Mouse (Mus musculus) kidney, adult 2 months (tissue): ENCODE results near the gene Cdk6.

ENCODE experiments used
- CTCF ChIP-seq: fragments of 200-500 bp; conservative IDR thresholded peaks from 2 replicates; pipeline ENCODE4 v1.5.1; 2011; ENCODE audit warnings: low read depth, mild to moderate bottlenecking, control low read depth, low read length, moderate library complexity, mixed read lengths; ENCODE audit not compliant: insufficient read depth, insufficient read length
- POLR2A ChIP-seq: fragments of 200-500 bp; IDR thresholded peaks from one replicate; pipeline ENCODE4 v1.6.1; 2011; ENCODE audit warnings: low read depth, low read length, control low read depth

- TF ChIP-seq CTCF, result no peak
- no peak for TF ChIP-seq POLR2A
Measured at GRCm38 (mm10) chr5:3502610-3503350, 161.5 kb downstream of the Cdk6 start.
